Mouse (Mus musculus) lung, embryonic 16.5 days (tissue): Measurements from ENCODE around the gene Leo1. TPM values are rescaled to one million over a fixed set of nuclear protein-coding genes. Genes with fewer than 3 reads are reported as not detected.
A peak's percentile ranks its signal among the peaks of the same experiment; 100 is the strongest.
"Not testable (repeated sequence)": the region's sequence is repeated elsewhere in the genome, so short reads cannot be mapped to it uniquely, and the experiment has no call there.

Source experiments
- ATAC-seq: fragments of 200-750 bp; cut with Nextera tagmentation; 2 replicates; pipeline ENCODE4 v1.8.0; 2017; ENCODE audit warnings: low read depth, mild to moderate bottlenecking, moderate library complexity
- H3K27ac ChIP-seq: fragments of 300-500 bp; sonication (generic); 2 replicates; pipeline ENCODE4 v1.5.1; 2014; ENCODE audit warnings: mild to moderate bottlenecking, control low read depth, low read length
- H3K27me3 ChIP-seq: fragments of 300-500 bp; sonication (generic); 2 replicates; pipeline ENCODE4 v1.6.1; 2014; ENCODE audit warnings: low read depth, low read length, mixed read lengths; ENCODE audit not compliant: control insufficient read depth, insufficient read depth
- H3K36me3 ChIP-seq: fragments of 300-500 bp; sonication (generic); 2 replicates; pipeline ENCODE4 v1.6.1; 2014; ENCODE audit warnings: low read length; ENCODE audit not compliant: control insufficient read depth, insufficient read depth
- H3K4me1 ChIP-seq: fragments of 300-500 bp; sonication (generic); replicated peaks from 2 replicates; pipeline ENCODE4 v1.6.1; 2014; ENCODE audit warnings: low read length, mixed read lengths; ENCODE audit not compliant: control insufficient read depth, insufficient read depth
- H3K4me2 ChIP-seq: fragments of 300-500 bp; sonication (generic); 2 replicates; pipeline ENCODE4 v1.6.1; 2014; ENCODE audit warnings: low read depth, low read length, control low read depth
- H3K4me3 ChIP-seq: fragments of 300-500 bp; sonication (generic); 2 replicates; pipeline ENCODE4 v1.5.1; 2014; ENCODE audit warnings: mild to moderate bottlenecking, low read length, control low read depth
- H3K9ac ChIP-seq: fragments of 300-500 bp; sonication (generic); 2 replicates; pipeline ENCODE4 v1.6.1; 2014; ENCODE audit warnings: low read length, control low read depth
- H3K9me3 ChIP-seq: fragments of 300-500 bp; sonication (generic); 2 replicates; pipeline ENCODE4 v1.6.1; 2016; ENCODE audit warnings: low read length; ENCODE audit not compliant: control insufficient read depth
- WGBS: fragments of 180-500 bp; shearing (Covaris S2); extraction: QIAGEN DNeasy Blood & Tissue Kit; methylation state at CpG from one replicate; pipeline ENCODE4 v1.1.7; 2014; 5-methylcytosine and 5-hydroxymethylcytosine counted together
- polyA plus RNA-seq: library from polyadenylated mRNA; unstranded; fragments of >200 nt; fragmentation: Nextera tagmentation; extraction: Ambion mirVana; gene quantifications from 2 replicates; pipeline ENCODE4 v1.2.1, GENCODE M21; 2015

Leo1 gene
- polyA plus RNA-seq, 1 experiment from 2014 or later, result 36.3 TPM

DNA sequence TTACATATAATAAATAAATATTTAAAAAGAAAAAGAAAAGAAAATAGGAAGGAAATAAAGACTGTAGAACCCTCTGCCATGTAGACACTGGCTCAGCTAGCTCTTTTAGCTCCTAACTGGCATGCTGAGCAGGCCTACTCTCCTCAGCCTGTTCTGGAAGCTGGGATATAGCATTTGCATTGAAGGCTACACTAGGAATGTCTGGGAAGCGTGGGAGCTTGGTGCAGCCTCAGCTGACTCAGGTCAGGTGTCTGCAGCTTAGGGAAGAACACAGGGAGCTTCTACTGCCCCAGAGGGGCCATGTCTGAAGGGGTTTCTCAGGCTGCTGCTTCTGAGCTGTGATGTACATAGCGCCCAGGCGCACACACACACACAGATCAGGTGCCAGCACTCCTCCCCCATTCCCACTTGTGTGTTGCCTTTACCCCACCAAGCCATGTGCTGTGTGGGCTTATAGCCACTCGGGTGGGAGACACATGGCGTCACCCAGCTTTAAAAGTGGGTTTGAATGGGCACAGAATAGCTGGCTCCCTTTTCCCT is 39.3 kb downstream of the Leo1 start:
- Histone ChIP-seq H3K36me3 (no peaks in the 10 kb centered on the region), H3K27ac (no peak overlapping the region), H3K4me3 (no peak overlapping the region), H3K27me3 (no peaks in the 10 kb centered on the region), H3K4me2 (no peak overlapping the region), H3K9me3 (no peaks in the 10 kb centered on the region), H3K9ac (no peak overlapping the region), H3K4me1 (no peaks in the 10 kb centered on the region)
- ATAC-seq, result no peak
- 90% methylated on average over 5 of the region's 5 CpGs for WGBS

DNA sequence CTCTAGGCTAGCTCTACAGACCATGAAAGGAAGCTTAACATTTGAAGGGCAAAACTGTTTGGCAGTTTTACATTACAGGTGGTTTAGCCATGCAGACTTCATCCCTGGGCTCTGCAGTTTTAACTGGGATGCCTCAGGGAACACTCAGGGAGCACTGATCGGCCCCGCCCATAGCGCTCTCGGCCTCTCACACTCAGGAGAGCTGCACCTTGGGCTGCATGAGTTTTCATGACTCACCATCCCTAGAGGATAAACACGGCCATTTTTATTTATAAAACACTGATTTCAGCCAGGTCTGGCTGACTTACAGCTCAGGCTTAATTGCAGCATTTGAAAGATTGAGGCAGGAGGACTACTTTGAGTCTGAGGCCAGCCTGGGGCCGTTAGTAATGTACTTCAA is 43.9 kb downstream of the Leo1 start:
- WGBS, result 70% methylated on average over 6 of the region's 6 CpGs
- Histone ChIP-seq H3K27me3 (no peaks in the 10 kb centered on the region), H3K9ac (no peak overlapping the region), H3K4me2 (no peak overlapping the region), H3K27ac (no peak overlapping the region), H3K4me3 (no peak overlapping the region), H3K36me3 (no peaks in the 10 kb centered on the region), H3K4me1 (no peaks in the 10 kb centered on the region), H3K9me3 (no peaks in the 10 kb centered on the region; the same call in 1 of the 2 replicates)
- no peak for ATAC-seq

DNA sequence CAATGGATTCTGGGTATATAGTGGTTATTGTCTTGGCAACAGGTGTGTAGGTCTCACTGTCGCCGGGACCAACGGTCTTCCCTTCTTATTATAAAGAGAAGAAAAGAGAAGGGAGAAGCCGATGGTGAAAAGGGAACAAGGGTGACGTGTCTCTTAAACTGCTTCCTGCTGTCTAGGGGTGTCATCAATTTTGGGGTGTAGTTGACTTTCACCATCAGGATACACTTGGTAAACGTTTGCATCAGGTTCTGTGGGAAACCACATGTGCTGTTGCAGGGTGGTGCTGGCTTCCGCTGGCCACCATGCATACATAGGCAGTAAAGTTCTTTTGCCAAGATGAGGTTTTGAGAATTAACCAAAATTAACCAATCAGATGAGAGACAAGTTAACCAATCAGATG is 46.9 kb downstream of the Leo1 start:
- H3K9ac ChIP-seq, H3K4me1 ChIP-seq, H3K27ac ChIP-seq, H3K4me2 ChIP-seq, H3K4me3 ChIP-seq, H3K9me3 ChIP-seq, H3K36me3 ChIP-seq, ATAC-seq, H3K27me3 ChIP-seq: not testable (repeated sequence)
- 92% methylated on average over 7 of the region's 7 CpGs for WGBS

DNA sequence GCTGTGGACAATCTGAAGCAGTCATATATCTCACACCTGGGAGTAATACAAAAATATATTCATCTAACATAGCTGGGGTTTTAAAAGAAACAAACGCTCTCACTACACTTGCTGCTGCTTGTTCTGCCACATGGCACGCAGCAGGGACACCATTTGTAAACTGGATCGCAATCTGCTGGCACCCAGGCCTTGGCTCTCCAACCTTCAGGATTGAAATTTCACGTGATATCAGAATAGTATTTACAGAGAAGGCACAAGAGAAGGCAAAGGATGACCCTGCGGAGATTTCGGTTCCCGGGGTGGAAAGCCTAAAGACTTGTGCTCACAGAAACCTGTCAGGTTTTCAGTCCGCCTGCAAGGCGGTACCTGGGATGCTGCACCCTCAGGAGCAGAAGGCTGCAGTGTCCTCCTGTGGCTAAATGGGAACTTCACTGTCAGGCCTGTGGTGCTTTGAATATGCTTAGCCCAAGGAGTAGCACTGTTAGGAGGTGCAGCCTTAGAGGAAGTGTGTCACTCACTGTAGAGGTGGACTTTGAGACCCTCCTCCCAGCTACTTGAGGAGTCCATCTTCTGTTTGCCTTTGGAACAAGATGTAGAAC is 53.2 kb downstream of the Leo1 start:
- H3K4me2 ChIP-seq, result no peak overlapping the region
- H3K9me3 ChIP-seq, result no peaks in the 10 kb centered on the region
- no peaks in the 10 kb centered on the region for H3K27me3 ChIP-seq
- no peaks in the 10 kb centered on the region for H3K4me1 ChIP-seq
- WGBS, result 74% methylated on average over 9 of the region's 9 CpGs
- peaks cover 19% of the 10 kb centered on the region for H3K36me3 ChIP-seq
- H3K4me3 ChIP-seq, result no peak overlapping the region
- no peak overlapping the region for H3K27ac ChIP-seq
- H3K9ac ChIP-seq, result no peak overlapping the region
- ATAC-seq, result no peak

DNA sequence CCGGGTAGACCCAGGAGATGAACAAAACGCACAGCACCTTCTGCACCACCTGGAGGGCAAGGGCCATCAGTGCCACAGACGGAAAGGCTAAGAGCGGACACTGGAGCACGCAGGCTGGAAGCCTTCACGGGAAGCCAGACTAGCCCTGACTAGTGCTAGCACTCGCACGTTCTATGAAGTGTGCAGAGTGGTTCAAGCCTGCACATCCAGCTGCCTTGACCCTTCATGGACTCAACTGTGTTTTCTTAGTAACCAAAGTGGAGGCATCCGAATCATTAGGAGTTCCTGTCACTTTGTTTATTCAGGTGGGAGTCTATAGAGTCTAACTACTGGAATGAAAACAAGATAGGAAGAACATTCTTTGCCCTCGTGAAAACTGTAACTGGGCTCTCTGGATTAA is 54.6 kb downstream of the Leo1 start:
- H3K36me3 ChIP-seq, result peaks cover 20% of the 10 kb centered on the region
- no peak overlapping the region for H3K9ac ChIP-seq
- no peak for ATAC-seq
- WGBS, result 63% methylated on average over 10 of the region's 10 CpGs
- H3K9me3 ChIP-seq, result no peaks in the 10 kb centered on the region
- no peak overlapping the region for H3K4me3 ChIP-seq
- H3K27me3 ChIP-seq, result no peaks in the 10 kb centered on the region
- H3K27ac ChIP-seq, result no peak overlapping the region
- H3K4me2 ChIP-seq, result no peak overlapping the region
- H3K4me1 ChIP-seq, result no peaks in the 10 kb centered on the region

DNA sequence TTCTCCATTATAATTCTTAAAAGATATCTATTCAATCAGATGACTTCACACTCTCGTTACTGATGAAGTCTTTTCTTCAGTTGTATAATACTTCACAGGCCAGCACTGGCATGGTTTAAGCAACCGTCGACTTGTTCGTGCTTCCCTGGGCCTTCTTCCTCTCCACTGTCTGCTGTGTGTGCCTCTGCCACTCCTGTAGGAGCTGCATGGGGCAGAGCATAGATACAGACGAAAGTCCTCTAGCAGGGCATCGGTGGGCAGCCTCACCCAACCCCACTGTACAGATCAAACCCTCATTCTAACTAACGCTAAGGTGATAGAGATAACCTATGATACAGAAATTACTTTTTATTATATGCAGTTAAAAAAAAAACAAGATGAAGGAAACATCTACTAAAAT is 57.2 kb downstream of the Leo1 start:
- Histone ChIP-seq H3K4me1 (no peaks in the 10 kb centered on the region), H3K4me2 (no peak overlapping the region), H3K36me3 (peaks cover 29% of the 10 kb centered on the region), H3K27ac (no peak overlapping the region), H3K9ac (no peak overlapping the region), H3K4me3 (no peak overlapping the region), H3K9me3 (no peaks in the 10 kb centered on the region), H3K27me3 (no peaks in the 10 kb centered on the region)
- no peak for ATAC-seq
- 91% methylated on average over 7 of the region's 7 CpGs for WGBS

DNA sequence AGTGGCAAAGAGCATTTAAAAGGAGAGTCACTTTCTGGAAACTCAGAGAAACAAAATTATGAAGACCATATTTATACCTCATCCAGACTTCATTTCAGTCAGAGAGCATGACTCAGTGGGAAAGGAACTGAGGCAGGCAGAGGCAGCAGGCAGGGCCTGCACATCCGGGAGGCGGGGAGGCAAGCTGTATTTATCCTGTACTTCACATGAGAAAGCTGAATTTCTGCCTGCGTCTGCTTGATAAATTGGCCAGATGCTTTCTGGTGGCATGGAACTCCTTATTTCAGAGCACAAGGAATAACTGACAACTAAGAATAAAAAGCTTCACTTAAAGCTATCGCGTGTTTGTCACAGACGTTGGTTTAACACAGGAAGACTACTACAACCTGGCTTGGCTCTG is 63.0 kb downstream of the Leo1 start:
- no peak for ATAC-seq
- H3K4me2 ChIP-seq, result no peak overlapping the region
- 85% methylated on average over 6 of the region's 6 CpGs for WGBS

DNA sequence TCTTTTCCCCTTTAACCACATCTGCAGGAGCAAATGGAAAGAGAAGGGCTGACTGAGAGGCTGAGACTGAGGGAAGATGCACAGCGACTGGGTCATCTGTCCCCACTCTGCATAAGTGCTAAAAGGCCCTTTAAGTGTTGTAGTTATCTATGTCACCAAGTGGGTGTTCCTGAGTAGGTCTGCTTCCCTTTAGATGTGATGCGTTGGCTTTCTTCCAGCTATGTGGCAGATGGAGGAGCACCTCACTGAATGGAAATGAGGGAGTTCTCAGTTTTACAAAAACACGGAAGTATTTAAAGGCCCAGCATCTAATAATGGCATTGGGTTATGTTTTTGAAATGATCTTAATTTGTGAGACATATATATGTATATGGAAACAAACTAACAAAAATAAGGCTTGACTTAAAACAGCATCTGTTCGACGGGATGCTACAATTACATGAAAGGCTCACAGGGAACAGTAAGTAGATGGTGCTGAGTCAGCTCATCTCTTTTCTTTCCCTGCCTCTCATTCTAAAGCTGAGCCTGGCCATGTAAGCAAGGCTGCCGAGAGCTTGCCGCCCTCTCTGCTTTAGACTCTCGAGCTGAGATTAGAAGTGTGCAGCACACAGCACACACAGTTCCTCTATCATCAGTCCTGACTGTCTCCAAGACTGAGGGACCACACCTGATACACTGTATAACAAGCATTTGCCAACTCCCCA is 70.1 kb downstream of the Leo1 start:
- H3K36me3 ChIP-seq, result peaks cover 54% of the 10 kb centered on the region
- no peak overlapping the region for H3K27ac ChIP-seq
- no peak overlapping the region for H3K4me2 ChIP-seq
- H3K9me3 ChIP-seq, result 0 out of 2 replicates have a peak, but pooled peaks cover 2% of the 10 kb centered on the region
- H3K4me1 ChIP-seq, result no peaks in the 10 kb centered on the region
- H3K4me3 ChIP-seq, result no peak overlapping the region
- WGBS, result 80% methylated on average over 8 of the region's 8 CpGs
- H3K9ac ChIP-seq, result no peak overlapping the region
- ATAC-seq, result no peak
- no peaks in the 10 kb centered on the region for H3K27me3 ChIP-seq

More for the DNA sequence above, 63.0 kb downstream of the Leo1 start:
- Histone ChIP-seq H3K9me3 (no peaks in the 10 kb centered on the region), H3K9ac (no peak overlapping the region), H3K4me1 (no peaks in the 10 kb centered on the region), H3K27me3 (no peaks in the 10 kb centered on the region), H3K4me3 (no peak overlapping the region), H3K36me3 (peaks cover 42% of the 10 kb centered on the region), H3K27ac (no peak overlapping the region)

DNA sequence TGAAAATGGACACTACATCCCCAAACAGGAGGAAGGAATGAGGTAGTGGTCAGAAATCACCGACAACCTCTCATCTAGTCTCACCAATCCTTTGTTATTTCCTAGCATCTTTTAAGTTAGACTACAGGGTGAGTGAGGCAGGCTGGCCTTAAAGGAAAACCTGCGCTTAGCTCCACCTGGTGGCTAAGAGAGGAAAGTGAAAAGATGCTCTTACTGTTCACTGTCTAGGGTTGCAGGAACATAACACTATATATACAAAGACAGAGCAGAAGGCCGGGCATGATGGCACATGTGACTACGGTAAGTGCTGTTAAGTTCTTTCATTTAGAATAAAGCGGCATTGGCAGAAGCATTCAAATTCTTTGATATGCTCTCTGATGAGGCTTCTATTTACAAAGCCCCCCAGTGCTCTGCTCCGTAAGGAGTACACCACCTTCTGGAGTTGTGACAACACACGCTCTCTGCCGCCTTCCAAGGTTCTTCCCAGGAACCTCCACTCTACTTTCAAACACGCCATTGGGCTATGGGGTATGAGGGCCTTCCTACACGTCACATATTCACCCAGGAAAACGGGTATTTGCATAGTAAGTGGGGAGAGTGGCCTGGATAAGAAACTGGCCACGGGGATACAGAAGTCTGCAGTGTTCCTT is 74.3 kb downstream of the Leo1 start:
- Histone ChIP-seq H3K9me3 (0 out of 2 replicates have a peak, but pooled peaks cover 2% of the 10 kb centered on the region), H3K4me2 (no peak overlapping the region), H3K27me3 (no peaks in the 10 kb centered on the region), H3K9ac (no peak overlapping the region), H3K4me1 (no peaks in the 10 kb centered on the region), H3K36me3 (peaks cover 26% of the 10 kb centered on the region), H3K4me3 (no peak overlapping the region), H3K27ac (no peak overlapping the region)
- WGBS, result 53% methylated on average over 12 of the region's 12 CpGs
- ATAC-seq, result 0 out of 2 replicates have a peak, but pooled peaks have one; percentile 52
